Mouse (Mus musculus): Measurements from ENCODE around the gene Gm47841. TPM values are rescaled to one million over a fixed set of nuclear protein-coding genes. Genes with fewer than 3 reads are reported as not detected.
A peak's percentile ranks its signal among the peaks of the same experiment; 100 is the strongest.

The Gm47841 gene
- polyA plus RNA-seq, 1 experiment, result 79.8 TPM

DNA sequence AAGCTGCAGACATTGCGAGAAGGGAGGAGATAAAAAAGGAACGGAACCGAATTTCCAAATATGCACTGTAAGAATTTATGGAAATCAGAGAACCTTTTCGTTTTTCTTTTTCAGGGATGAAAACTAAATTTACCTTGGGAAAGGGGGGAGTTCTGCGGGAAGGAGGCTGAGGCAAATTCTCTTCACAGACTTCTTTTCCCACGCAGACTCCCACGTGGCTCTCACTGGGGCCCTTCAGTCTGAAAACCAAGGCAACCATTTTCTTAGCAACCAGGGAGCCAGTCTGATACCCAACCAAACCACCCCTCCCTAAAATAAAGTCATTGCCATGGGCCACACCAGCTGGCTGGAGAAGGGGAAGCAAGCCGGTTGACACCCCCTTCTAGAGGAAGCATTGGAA lies 41.5 kb downstream of the Gm47841 start:
- TF ChIP-seq POLR2A (IDR thresholded peaks at IDR 0.05; ENCODE audit: control insufficient read depth, low read depth, low read length), result no peak
- TF ChIP-seq CTCF (IDR thresholded peaks at IDR 0.05; ENCODE audit: control insufficient read depth, insufficient read depth, insufficient replicate concordance, low read depth, low read length), result no peak
- Histone ChIP-seq H3K4me3 (ENCODE audit: control insufficient read depth, low read depth, low read length) (no peak overlapping the region), H3K27me3 (ENCODE audit: control insufficient read depth, insufficient read depth, low read length) (no peaks in the 10 kb centered on the region), H3K4me1 (ENCODE audit: control insufficient read depth, insufficient read depth, low read length) (peaks cover 3% of the 10 kb centered on the region), H3K27ac (ENCODE audit: control insufficient read depth, insufficient read depth, low read depth, low read length) (no peak overlapping the region), H3K36me3 (ENCODE audit: control insufficient read depth, insufficient read depth, low read length) (no peaks in the 10 kb centered on the region)

- TF ChIP-seq POLR2A (IDR thresholded peaks at IDR 0.05; ENCODE audit: control insufficient read depth, low read depth, low read length), result no peak
- no peak for TF ChIP-seq CTCF (IDR thresholded peaks at IDR 0.05; ENCODE audit: control insufficient read depth, insufficient read depth, insufficient replicate concordance, low read depth, low read length)
- H3K36me3 ChIP-seq (ENCODE audit: control insufficient read depth, insufficient read depth, low read length), result no peaks in the 10 kb centered on the region
- peaks cover 2% of the 10 kb centered on the region; the same call in 1 of the 2 replicates for H3K4me1 ChIP-seq (ENCODE audit: control insufficient read depth, insufficient read depth, low read length)
- H3K27me3 ChIP-seq (ENCODE audit: control insufficient read depth, insufficient read depth, low read length), result no peaks in the 10 kb centered on the region
- H3K4me3 ChIP-seq (ENCODE audit: control insufficient read depth, low read depth, low read length), result no peak overlapping the region
- no peak overlapping the region for H3K27ac ChIP-seq (ENCODE audit: control insufficient read depth, insufficient read depth, low read depth, low read length)
Observed at GRCm38 (mm10) chr15:101004538-101004937, 42.7 kb downstream of the Gm47841 start.

DNA sequence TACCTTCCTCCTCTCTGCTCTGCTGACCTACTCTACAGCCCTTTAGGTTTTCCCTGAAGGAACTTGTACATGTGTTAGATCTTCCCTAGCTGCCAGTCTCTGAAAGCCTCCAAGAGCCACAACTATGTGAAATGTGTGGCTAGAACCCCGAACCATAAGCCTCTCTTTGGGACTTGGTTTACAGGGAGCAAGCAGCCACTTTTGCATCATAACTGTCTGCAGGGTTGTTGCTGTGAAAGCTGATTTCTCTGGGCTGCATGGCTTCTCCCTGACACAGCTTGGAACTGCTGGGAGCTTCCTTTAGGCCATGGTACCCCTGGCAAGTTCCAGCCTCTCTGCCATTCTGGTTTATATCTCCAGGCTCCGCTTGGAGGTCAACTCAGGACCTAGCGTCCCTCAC lies 44.7 kb downstream of the Gm47841 start:
- Histone ChIP-seq H3K27ac (ENCODE audit: control insufficient read depth, insufficient read depth, low read depth, low read length) (no peak overlapping the region), H3K27me3 (ENCODE audit: control insufficient read depth, insufficient read depth, low read length) (no peaks in the 10 kb centered on the region), H3K4me3 (ENCODE audit: control insufficient read depth, low read depth, low read length) (no peak overlapping the region), H3K36me3 (ENCODE audit: control insufficient read depth, insufficient read depth, low read length) (no peaks in the 10 kb centered on the region), H3K4me1 (ENCODE audit: control insufficient read depth, insufficient read depth, low read length) (peaks cover 2% of the 10 kb centered on the region; the same call in 1 of the 2 replicates)
- TF ChIP-seq CTCF (IDR thresholded peaks at IDR 0.05; ENCODE audit: control insufficient read depth, insufficient read depth, insufficient replicate concordance, low read depth, low read length) (no peak), POLR2A (IDR thresholded peaks at IDR 0.05; ENCODE audit: control insufficient read depth, low read depth, low read length) (no peak)

GRCm38 (mm10) chr15:101001685-101002084 lies 45.5 kb downstream of the Gm47841 start:
- H3K4me3 ChIP-seq (ENCODE audit: control insufficient read depth, low read depth, low read length), result no peak overlapping the region
- peaks cover 2% of the 10 kb centered on the region; the same call in 1 of the 2 replicates for H3K4me1 ChIP-seq (ENCODE audit: control insufficient read depth, insufficient read depth, low read length)
- H3K27me3 ChIP-seq (ENCODE audit: control insufficient read depth, insufficient read depth, low read length), result no peaks in the 10 kb centered on the region
- H3K36me3 ChIP-seq (ENCODE audit: control insufficient read depth, insufficient read depth, low read length), result no peaks in the 10 kb centered on the region
- H3K27ac ChIP-seq (ENCODE audit: control insufficient read depth, insufficient read depth, low read depth, low read length), result no peak overlapping the region
- TF ChIP-seq POLR2A (IDR thresholded peaks at IDR 0.05; ENCODE audit: control insufficient read depth, low read depth, low read length) (no peak), CTCF (IDR thresholded peaks at IDR 0.05; ENCODE audit: control insufficient read depth, insufficient read depth, insufficient replicate concordance, low read depth, low read length) (no peak)

DNA sequence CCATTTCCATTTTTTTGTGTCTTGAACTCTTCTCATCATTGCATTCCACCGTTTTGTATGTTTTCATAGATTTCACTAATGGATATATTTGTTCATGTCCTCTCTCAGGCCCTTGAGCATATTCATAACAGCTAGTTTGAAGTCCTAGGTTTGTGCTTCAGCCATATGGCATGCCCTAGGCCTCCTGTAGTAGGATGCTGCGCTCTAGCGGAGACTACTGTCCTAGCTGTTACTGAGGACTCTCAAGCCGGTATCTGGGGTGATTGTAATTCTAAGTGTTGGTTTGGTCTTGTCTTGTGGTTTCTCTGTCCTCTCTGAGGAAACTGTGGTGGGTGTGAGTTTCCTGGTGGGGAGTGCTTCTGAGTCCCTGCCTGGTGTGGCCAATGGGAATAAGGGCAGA lies 50.1 kb downstream of the Gm47841 start:
- no peaks in the 10 kb centered on the region for H3K36me3 ChIP-seq (ENCODE audit: control insufficient read depth, insufficient read depth, low read length)
- no peaks in the 10 kb centered on the region for H3K27me3 ChIP-seq (ENCODE audit: control insufficient read depth, insufficient read depth, low read length)
- no peak overlapping the region for H3K27ac ChIP-seq (ENCODE audit: control insufficient read depth, insufficient read depth, low read depth, low read length)
- peak; percentile 22; the same call in 1 of the 2 replicates for TF ChIP-seq CTCF (IDR thresholded peaks at IDR 0.05; ENCODE audit: control insufficient read depth, insufficient read depth, insufficient replicate concordance, low read depth, low read length)
- TF ChIP-seq POLR2A (IDR thresholded peaks at IDR 0.05; ENCODE audit: control insufficient read depth, low read depth, low read length), result no peak
- no peak overlapping the region for H3K4me3 ChIP-seq (ENCODE audit: control insufficient read depth, low read depth, low read length)
- H3K4me1 ChIP-seq (ENCODE audit: control insufficient read depth, insufficient read depth, low read length), result no peaks in the 10 kb centered on the region

Other genes with a start within 250 kb of the Gm47841 start
- gene Scn8a, start 177.5 kb downstream of the Gm47841 start, polyA plus RNA-seq (2012; rRNA removed), result 3.4 and 4.0 TPM in 2 replicates
- 0.44 and 0.46 TPM in 2 replicates for gene Fignl2, start 31.2 kb upstream of the Gm47841 start, polyA plus RNA-seq (2012; rRNA removed)
- not detected in 2 replicates for gene Ankrd33, start 68.4 kb upstream of the Gm47841 start, polyA plus RNA-seq (2012; rRNA removed)
- gene Acvrl1, start 81.1 kb upstream of the Gm47841 start, polyA plus RNA-seq (2012; rRNA removed), result 3.5 and 4.8 TPM in 2 replicates
- 15.2 and 16.7 TPM in 2 replicates for gene Acvr1b, start 126.7 kb upstream of the Gm47841 start, polyA plus RNA-seq (2012; rRNA removed)
- 1.8 and 1.9 TPM in 2 replicates for gene Grasp, start 176.8 kb upstream of the Gm47841 start, polyA plus RNA-seq (2012; rRNA removed)
- gene Nr4a1, start 206.9 kb upstream of the Gm47841 start, polyA plus RNA-seq (2012; rRNA removed), result 51.4 TPM in 2 replicates
- 16.4 and 17.5 TPM in 2 replicates for gene Atg101, start 236.9 kb upstream of the Gm47841 start, polyA plus RNA-seq (2012; rRNA removed)
- 8.5 and 10.4 TPM in 2 replicates for gene 6030408B16Rik, start 245.8 kb upstream of the Gm47841 start, polyA plus RNA-seq (2012; rRNA removed)